Mouse (Mus musculus) liver, embryonic 15.5 days (tissue): ENCODE measurements around the gene Rbm12. TPM values are rescaled to one million over a fixed set of nuclear protein-coding genes. Genes with fewer than 3 reads are reported as not detected.

Experiments used
- ATAC-seq: fragments of 200-750 bp; cut with Nextera tagmentation; 2 replicates; pipeline ENCODE4 v1.8.0; 2017; ENCODE audit warnings: moderate number of reproducible peaks, mild to moderate bottlenecking, moderate library complexity; ENCODE audit not compliant: insufficient read depth
- H3K27ac ChIP-seq: fragments of 300-500 bp; sonication (generic); replicated peaks from 2 replicates; pipeline ENCODE4 v1.5.1; 2015; ENCODE audit warnings: mild to moderate bottlenecking, inconsistent platforms
- H3K27me3 ChIP-seq: fragments of 300-500 bp; sonication (generic); 2 replicates; pipeline ENCODE4 v1.6.1; 2015; ENCODE audit warnings: mild to moderate bottlenecking, inconsistent platforms
- H3K36me3 ChIP-seq: fragments of 300-500 bp; sonication (generic); replicated peaks from 2 replicates; pipeline ENCODE4 v1.6.1; 2015; ENCODE audit warnings: moderate library complexity, mild to moderate bottlenecking, inconsistent platforms
- H3K4me1 ChIP-seq: fragments of 300-500 bp; sonication (generic); replicated peaks from 2 replicates; pipeline ENCODE4 v1.6.1; 2015; ENCODE audit warnings: inconsistent platforms
- H3K4me2 ChIP-seq: fragments of 300-500 bp; sonication (generic); 2 replicates; pipeline ENCODE4 v1.6.1; 2015; ENCODE audit warnings: moderate library complexity, mild to moderate bottlenecking, inconsistent platforms
- H3K4me3 ChIP-seq: fragments of 300-500 bp; sonication (generic); replicated peaks from 2 replicates; pipeline ENCODE4 v1.5.1; 2015; ENCODE audit warnings: mild to moderate bottlenecking, inconsistent platforms
- H3K9ac ChIP-seq: fragments of 300-500 bp; sonication (generic); 2 replicates; pipeline ENCODE4 v1.6.1; 2015; ENCODE audit warnings: moderate library complexity, mild to moderate bottlenecking, inconsistent platforms
- H3K9me3 ChIP-seq: fragments of 300-500 bp; sonication (generic); replicated peaks from 2 replicates; pipeline ENCODE4 v1.6.1; 2016; ENCODE audit warnings: inconsistent platforms
- WGBS: fragments of 180-500 bp; shearing (Covaris S2); methylation state at CpG from one replicate; pipeline ENCODE4 v1.1.7; 2015; ENCODE audit warnings: mixed read lengths; ENCODE audit not compliant: insufficient replicate concordance; 5-methylcytosine and 5-hydroxymethylcytosine counted together
- polyA plus RNA-seq: library from polyadenylated mRNA; unstranded; fragments of >200 nt; fragmentation: Nextera tagmentation; extraction: Ambion mirVana; gene quantifications from 2 replicates; pipeline ENCODE4 v1.2.1, GENCODE M21; 2015

Rbm12 gene
- polyA plus RNA-seq: 7.4 and 9.7 TPM in 2 replicates

- peak within 1 kb of the TSS; percentile 94 for H3K9ac ChIP-seq
- WGBS: 1% methylated on average over 74 of the region's 74 CpGs
- peak within 1 kb of the TSS; percentile 91 for H3K4me3 ChIP-seq
- H3K4me1 ChIP-seq: peaks cover 40% of the 10 kb centered on the region
- peak; percentile 92 for ATAC-seq
- peak within 1 kb of the TSS; percentile 85 for H3K4me2 ChIP-seq
- peak within 1 kb of the TSS; percentile 90 for H3K27ac ChIP-seq
- H3K9me3 ChIP-seq: no peaks in the 10 kb centered on the region
- H3K27me3 ChIP-seq: no peaks in the 10 kb centered on the region
- H3K36me3 ChIP-seq: peaks cover 8% of the 10 kb centered on the region; the same call in 1 of the 2 replicates
These were observed at the start of gene Rbm12, which contains the start of gene Cpne1 for GRCm38 (mm10) chr2:156111358-156112079. Gene Rbm12, minus strand, starts transcription at chr2:156111978. Gene Cpne1, minus strand, starts transcription at chr2:156111965.

- Histone ChIP-seq H3K4me1 (peaks cover 5% of the 10 kb centered on the region; the same call in 1 of the 2 replicates), H3K4me3 (no peak overlapping the region), H3K9ac (no peak overlapping the region), H3K9me3 (no peaks in the 10 kb centered on the region), H3K36me3 (peaks cover 88% of the 10 kb centered on the region), H3K27me3 (no peaks in the 10 kb centered on the region), H3K4me2 (no peak overlapping the region), H3K27ac (no peak overlapping the region)
- no peak for ATAC-seq
These were observed 39.8 kb upstream of the Rbm12 start for GRCm38 (mm10) chr2:156151538-156151937.

GRCm38 (mm10) chr2:156147316-156147915 is 35.6 kb upstream of the Rbm12 start:
- H3K36me3 ChIP-seq: peaks cover 58% of the 10 kb centered on the region
- WGBS: 80% methylated on average over 3 of the region's 3 CpGs
- ATAC-seq: no peak

GRCm38 (mm10) chr2:156146272-156146989 is 34.7 kb upstream of the Rbm12 start:
- 57% methylated on average over 5 of the region's 5 CpGs for WGBS
- Histone ChIP-seq H3K4me1 (peaks cover 29% of the 10 kb centered on the region), H3K9ac (no peak overlapping the region), H3K36me3 (peaks cover 57% of the 10 kb centered on the region), H3K4me2 (no peak overlapping the region), H3K27me3 (no peaks in the 10 kb centered on the region), H3K9me3 (no peaks in the 10 kb centered on the region), H3K4me3 (no peak overlapping the region), H3K27ac (no peak overlapping the region)
- ATAC-seq: no peak

More at GRCm38 (mm10) chr2:156147316-156147915, 35.6 kb upstream of the Rbm12 start:
- no peak overlapping the region for H3K4me3 ChIP-seq
- H3K27ac ChIP-seq: no peak overlapping the region
- H3K27me3 ChIP-seq: no peaks in the 10 kb centered on the region
- no peak overlapping the region for H3K9ac ChIP-seq
- peaks cover 29% of the 10 kb centered on the region for H3K4me1 ChIP-seq
- no peaks in the 10 kb centered on the region for H3K9me3 ChIP-seq
- H3K4me2 ChIP-seq: no peak overlapping the region

GRCm38 (mm10) chr2:156145486-156146130 is 33.8 kb upstream of the Rbm12 start:
- peak overlapping the region; percentile 25; the same call in 1 of the 2 replicates for H3K27ac ChIP-seq
- no peaks in the 10 kb centered on the region for H3K9me3 ChIP-seq
- 56% methylated on average over 11 of the region's 11 CpGs for WGBS
- H3K36me3 ChIP-seq: peaks cover 56% of the 10 kb centered on the region
- peaks cover 27% of the 10 kb centered on the region for H3K4me1 ChIP-seq
- H3K9ac ChIP-seq: no peak overlapping the region
- peak overlapping the region; percentile 97 for H3K4me2 ChIP-seq
- peak overlapping the region; percentile 95 for H3K4me3 ChIP-seq
- H3K27me3 ChIP-seq: no peaks in the 10 kb centered on the region
- ATAC-seq: no peak

- Histone ChIP-seq H3K4me1 (peaks cover 27% of the 10 kb centered on the region), H3K4me2 (peak within 1 kb of the TSS; percentile 97), H3K27me3 (no peaks in the 10 kb centered on the region), H3K36me3 (peaks cover 58% of the 10 kb centered on the region), H3K9ac (peak within 1 kb of the TSS; percentile 92), H3K9me3 (no peaks in the 10 kb centered on the region), H3K4me3 (peak within 1 kb of the TSS; percentile 95), H3K27ac (peak within 1 kb of the TSS; percentile 92)
- peak; percentile 92 for ATAC-seq
- WGBS: under 1% methylated on average over 70 of the region's 70 CpGs
These were observed 32.4 kb upstream of the Rbm12 start, which contains the start of the genes Romo1 and Nfs1 for GRCm38 (mm10) chr2:156143953-156144724. Gene Romo1, plus strand, starts transcription at chr2:156144039. Gene Nfs1, minus strand, starts transcription at chr2:156144186.

- Histone ChIP-seq H3K4me3 (peak overlapping the region; percentile 95), H3K9ac (peak overlapping the region; percentile 92), H3K4me1 (peaks cover 27% of the 10 kb centered on the region), H3K27me3 (no peaks in the 10 kb centered on the region), H3K27ac (peak overlapping the region; percentile 92), H3K9me3 (no peaks in the 10 kb centered on the region), H3K36me3 (peaks cover 56% of the 10 kb centered on the region), H3K4me2 (peak overlapping the region; percentile 97)
- ATAC-seq: peak; percentile 9
- 2% methylated on average over 16 of the region's 16 CpGs for WGBS
These were observed 31.6 kb upstream of the Rbm12 start for GRCm38 (mm10) chr2:156143367-156143766.

GRCm38 (mm10) chr2:156142820-156143219 is 31.0 kb upstream of the Rbm12 start:
- WGBS: 75% methylated on average over 2 of the region's 2 CpGs
- H3K27ac ChIP-seq: peak overlapping the region; percentile 92; the same call in 1 of the 2 replicates
- H3K4me2 ChIP-seq: peak overlapping the region; percentile 97
- peaks cover 52% of the 10 kb centered on the region for H3K36me3 ChIP-seq
- peak overlapping the region; percentile 92; the same call in 1 of the 2 replicates for H3K9ac ChIP-seq
- H3K4me3 ChIP-seq: peak overlapping the region; percentile 95
- ATAC-seq: no peak
- H3K27me3 ChIP-seq: no peaks in the 10 kb centered on the region
- H3K4me1 ChIP-seq: peaks cover 27% of the 10 kb centered on the region
- no peaks in the 10 kb centered on the region for H3K9me3 ChIP-seq

- H3K27me3 ChIP-seq: no peaks in the 10 kb centered on the region
These were observed 23.9 kb upstream of the Rbm12 start for GRCm38 (mm10) chr2:156135695-156136094.

GRCm38 (mm10) chr2:156134161-156134560 is 22.4 kb upstream of the Rbm12 start:
- H3K9me3 ChIP-seq: no peaks in the 10 kb centered on the region
- 78% methylated on average over 5 of the region's 5 CpGs for WGBS
- H3K36me3 ChIP-seq: peaks cover 59% of the 10 kb centered on the region
- H3K27ac ChIP-seq: no peak overlapping the region
- H3K4me2 ChIP-seq: no peak overlapping the region
- no peaks in the 10 kb centered on the region for H3K27me3 ChIP-seq
- H3K4me3 ChIP-seq: no peak overlapping the region
- no peak overlapping the region for H3K9ac ChIP-seq
- H3K4me1 ChIP-seq: no peaks in the 10 kb centered on the region
- no peak for ATAC-seq

More at GRCm38 (mm10) chr2:156135695-156136094, 23.9 kb upstream of the Rbm12 start:
- no peak overlapping the region for H3K4me2 ChIP-seq
- peaks cover 67% of the 10 kb centered on the region for H3K36me3 ChIP-seq
- no peaks in the 10 kb centered on the region for H3K9me3 ChIP-seq
- no peaks in the 10 kb centered on the region for H3K4me1 ChIP-seq
- no peak overlapping the region for H3K9ac ChIP-seq
- H3K27ac ChIP-seq: no peak overlapping the region
- ATAC-seq: no peak
- 79% methylated on average over 6 of the region's 6 CpGs for WGBS
- no peak overlapping the region for H3K4me3 ChIP-seq
